Mouse (Mus musculus) left cerebral cortex, adult 2 months (tissue): ENCODE measurements around the gene Piga. TPM values are rescaled to one million over a fixed set of nuclear protein-coding genes. Genes with fewer than 3 reads are reported as not detected.

Experiments
- DNase-seq, 2 experiments: peaks; one replicate each; pipeline ENCODE4 v3.0.0; 2021 to 2022; ENCODE audit warnings: low spot score in 2 of 2, mixed read lengths in 1 of 2; ENCODE audit errors: extremely low spot score in 1 of 2
- H3K27ac ChIP-seq: fragments of 200-600 bp; 2 replicates; pipeline ENCODE4 v1.8.1; 2022
- H3K4me3 ChIP-seq: fragments of 200-600 bp; 2 replicates; pipeline ENCODE4 v1.8.1; 2022
- CTCF ChIP-seq: fragments of 200-600 bp; IDR thresholded peaks from 2 replicates; pipeline ENCODE4 v1.8.1; 2022; ENCODE audit warnings: antibody characterized with exemption, mild to moderate bottlenecking, moderate library complexity
- intact Hi-C: fragments of 180-260 bp; cut with DNase I; formaldehyde crosslinking; loops from one replicate; pipeline ENCODE4 v1.15.1; 2025
- long read RNA-seq, 2 experiments: library from polyadenylated mRNA; stranded (forward); transcript quantifications; one replicate each; pipeline ENCODE4 v2.0.0; 2021; ENCODE audit warnings: borderline mapping rate in 2 of 2
- total RNA-seq, 2 experiments: library from RNA; stranded (reverse); gene quantifications; 2 replicates each; pipeline ENCODE4 v1.2.3; 2021

The Piga gene
- 1 to 10 TPM; 5.3 to 5.5 TPM for total RNA-seq
- long read RNA-seq, experiment 1, partial matches to known transcripts, result 1 of 5 reads
- long read RNA-seq, experiment 1, other reads (novel, unspliced or antisense), result 1 of 5 reads
- long read RNA-seq, experiment 2, transcript Piga-201 (6 exons, 3,594 nt), result major isoform, 6 of 6 reads
- long read RNA-seq, experiment 2, partial matches to known transcripts, result 0 of 6 reads
- long read RNA-seq, experiment 2, other reads (novel, unspliced or antisense), result 0 of 6 reads

DNA sequence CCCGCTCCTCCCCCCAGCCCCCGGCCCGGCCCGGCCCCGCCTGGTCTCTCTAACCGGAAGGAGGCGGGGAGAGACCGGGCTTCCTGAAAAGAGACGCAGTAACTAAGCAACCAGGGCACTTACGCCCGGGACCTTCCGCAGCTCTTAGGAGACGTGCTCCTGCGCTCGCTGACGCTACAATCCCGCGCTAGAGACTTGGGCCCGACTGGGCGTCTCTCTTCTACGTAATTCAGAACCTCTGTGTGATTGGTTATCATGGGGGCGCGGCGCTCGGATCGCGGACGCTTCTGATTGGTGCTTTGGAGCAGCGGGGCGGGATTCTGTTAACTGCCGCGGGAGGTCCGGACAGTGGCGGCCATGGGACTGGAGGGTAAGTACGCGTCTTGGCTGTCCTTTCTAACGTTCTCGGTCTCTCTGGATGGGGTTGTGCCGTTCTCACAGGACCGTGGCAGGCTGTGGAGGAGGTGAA is at the start of gene Piga:
Piga (plus strand) TSS at position 317 of the 469 bp plus-strand sequence.
- H3K4me3 ChIP-seq, result peak within 1 kb of the TSS; percentile 62
- intact Hi-C loops, result loop anchor here (1.0 to 2.0 kb wide), 3 partner anchors 17 to 343 kb away; partner anchors contain the start of genes Asb11 and Siah1b
- TF ChIP-seq CTCF, result no peak
- peak; percentile 80 to 89 for DNase-seq
- peak within 1 kb of the TSS; percentile 72; the same call in 1 of the 2 replicates for H3K27ac ChIP-seq

GRCm38 (mm10) chrX:164370576-164370975 is 49.0 kb upstream of the Piga start:
- Histone ChIP-seq H3K27ac (no peak overlapping the region), H3K4me3 (no peak overlapping the region)
- TF ChIP-seq CTCF, result no peak
- DNase-seq, result no peak
- intact Hi-C loops, result no loop called here

DNA sequence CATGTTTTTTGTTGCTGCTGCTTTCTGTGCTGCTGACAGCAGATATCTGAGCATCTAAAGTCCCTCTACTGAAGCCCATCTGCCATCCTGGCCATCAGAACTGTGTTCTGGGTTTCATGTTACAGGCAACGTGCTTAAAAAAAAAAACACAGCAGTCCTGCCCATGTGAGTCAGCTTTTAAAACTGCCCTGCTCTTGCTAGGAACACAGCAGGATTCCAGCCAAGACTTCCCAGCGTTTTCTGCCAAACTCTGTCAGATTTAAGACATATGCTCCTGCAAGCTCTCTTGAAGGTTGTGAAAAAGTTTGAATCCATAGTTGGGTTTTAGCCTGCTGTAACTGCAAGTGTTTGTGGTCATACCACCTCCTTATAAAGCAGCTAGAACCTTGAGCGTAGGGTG is 46.5 kb upstream of the Piga start, which contains the start of gene Vegfd:
Vegfd (plus strand) TSS at position 298 of the 400 bp plus-strand sequence.
- intact Hi-C loops, result no loop called here
- DNase-seq, result peak; percentile 7 to 11
- Histone ChIP-seq H3K4me3 (no peak within 1 kb of the TSS), H3K27ac (no peak within 1 kb of the TSS)
- TF ChIP-seq CTCF, result no peak

- no peak for DNase-seq
- Histone ChIP-seq H3K27ac (no peak overlapping the region), H3K4me3 (no peak overlapping the region)
- no peak for TF ChIP-seq CTCF
- intact Hi-C loops, result no loop called here
These were observed 45.0 kb upstream of the Piga start for GRCm38 (mm10) chrX:164374586-164374985.

DNA sequence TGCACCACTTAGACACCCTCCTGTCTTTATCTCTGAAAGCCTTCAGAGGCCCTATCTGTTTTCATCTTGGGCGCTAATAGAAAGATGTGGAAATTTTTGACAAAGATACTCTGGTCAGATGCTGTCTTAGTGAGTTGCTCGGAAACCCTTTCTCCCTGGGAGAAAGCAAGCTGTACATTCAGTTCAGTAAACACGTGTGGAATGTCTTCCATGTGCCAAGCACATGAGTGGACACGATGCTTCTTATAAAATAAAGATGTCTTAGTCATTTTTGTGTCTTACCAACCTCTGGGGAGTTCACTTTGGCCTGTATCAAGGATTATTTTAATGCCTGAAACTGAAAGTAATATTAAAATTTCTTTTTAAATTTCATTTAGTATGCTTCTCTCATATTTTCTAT is 39.9 kb upstream of the Piga start:
- no peak for DNase-seq
- no peak overlapping the region for H3K4me3 ChIP-seq
- intact Hi-C loops, result no loop called here
- H3K27ac ChIP-seq, result no peak overlapping the region
- TF ChIP-seq CTCF, result no peak

GRCm38 (mm10) chrX:164381618-164382408 is 37.8 kb upstream of the Piga start:
- Histone ChIP-seq H3K4me3 (peak overlapping the region; percentile 45), H3K27ac (no peak overlapping the region)
- peak; percentile 61 to 63 for DNase-seq
- no peak for TF ChIP-seq CTCF
- intact Hi-C loops, result no loop called here

DNA sequence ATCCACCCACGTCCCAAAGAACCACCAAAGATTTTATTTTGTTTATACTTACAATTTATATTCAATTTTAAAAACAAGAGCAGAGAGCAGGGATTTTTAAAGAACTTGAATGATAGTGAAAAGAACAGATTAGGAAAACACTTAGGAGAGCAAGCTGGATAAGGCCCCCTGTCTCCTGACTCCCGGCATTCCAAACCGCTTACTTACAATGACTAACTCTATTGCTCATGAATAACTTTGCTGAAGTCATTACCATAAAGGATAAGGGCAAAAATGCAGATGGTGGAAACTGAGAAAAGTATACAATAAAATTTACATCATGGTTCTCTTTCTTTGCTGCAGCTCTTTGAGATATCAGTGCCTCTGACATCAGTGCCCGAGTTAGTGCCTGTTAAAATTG is 25.5 kb upstream of the Piga start:
- no peak for TF ChIP-seq CTCF
- no peak for DNase-seq
- Histone ChIP-seq H3K27ac (no peak overlapping the region), H3K4me3 (no peak overlapping the region)
- intact Hi-C loops, result no loop called here

- Histone ChIP-seq H3K4me3 (no peak overlapping the region), H3K27ac (no peak overlapping the region)
- intact Hi-C loops, result loop anchor here (5.0 kb wide), 1 partner anchor 49 kb away; no protein-coding TSS in a partner anchor
- peak; percentile 58 for TF ChIP-seq CTCF
- no peak for DNase-seq
These were observed 21.1 kb upstream of the Piga start for GRCm38 (mm10) chrX:164398456-164398855.

- no peak for TF ChIP-seq CTCF
- intact Hi-C loops, result loop anchor here (5.0 kb wide), 1 partner anchor 303 kb away; no protein-coding TSS in a partner anchor
- no peak overlapping the region for H3K4me3 ChIP-seq
- H3K27ac ChIP-seq, result no peak overlapping the region
- DNase-seq, result no peak
These were observed 14.4 kb upstream of the Piga start for GRCm38 (mm10) chrX:164405080-164405649.

GRCm38 (mm10) chrX:164406133-164407022 is 13.2 kb upstream of the Piga start:
- DNase-seq, result no peak
- Histone ChIP-seq H3K4me3 (no peak overlapping the region), H3K27ac (no peak overlapping the region)
- no peak for TF ChIP-seq CTCF
- intact Hi-C loops, result loop anchor here (5.0 kb wide), 1 partner anchor 304 kb away; no protein-coding TSS in a partner anchor

DNA sequence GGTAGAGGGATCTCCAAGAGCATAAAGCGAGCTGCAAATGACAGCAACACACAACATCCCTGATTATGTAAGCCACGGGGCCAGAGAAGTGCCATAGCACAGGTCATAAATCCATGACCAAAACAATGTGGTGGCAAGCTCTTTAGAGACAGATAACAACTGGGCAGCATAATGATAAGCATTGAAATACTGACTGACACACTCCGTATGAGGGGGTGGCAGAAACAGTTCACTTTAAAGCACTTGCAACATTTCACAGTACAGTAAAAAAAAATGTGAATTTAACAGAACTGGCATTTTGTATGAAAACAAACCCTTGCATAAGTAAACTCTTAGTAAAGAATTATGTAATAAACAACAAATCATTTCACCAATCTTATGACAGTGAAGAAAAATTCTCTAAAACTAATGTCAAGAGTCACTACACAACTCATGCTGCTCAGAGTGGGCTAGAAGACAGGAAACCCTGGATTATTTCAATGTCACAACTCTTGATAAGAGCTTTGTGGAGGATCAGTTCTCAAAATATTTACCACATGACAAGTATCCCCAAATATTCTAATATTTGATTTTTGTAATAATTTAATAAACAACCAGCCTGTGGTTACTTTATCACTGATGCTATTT is 11.2 kb upstream of the Piga start:
- DNase-seq, result no peak
- Histone ChIP-seq H3K27ac (no peak overlapping the region), H3K4me3 (no peak overlapping the region)
- no peak for TF ChIP-seq CTCF
- intact Hi-C loops, result loop anchor here (5.0 kb wide), 1 partner anchor 306 kb away; no protein-coding TSS in a partner anchor
